Mouse (Mus musculus) stomach, embryonic 16.5 days (tissue): ENCODE results near the gene Pde4d. TPM values are rescaled to one million over a fixed set of nuclear protein-coding genes. Genes with fewer than 3 reads are reported as not detected.
"Not testable (repeated sequence)": the region's sequence is repeated elsewhere in the genome, so short reads cannot be mapped to it uniquely, and the experiment has no call there.

Experiments used
- ATAC-seq: fragments of 200-750 bp; cut with Nextera tagmentation; 2 replicates; pipeline ENCODE4 v1.8.0; 2017; ENCODE audit warnings: moderate number of reproducible peaks, moderate TSS enrichment; ENCODE audit not compliant: insufficient read depth, low FRiP score
- H3K27ac ChIP-seq: fragments of 300-500 bp; sonication (generic); 2 replicates; pipeline ENCODE4 v1.5.1; 2014; ENCODE audit warnings: low read length
- H3K27me3 ChIP-seq: fragments of 300-500 bp; sonication (generic); 2 replicates; pipeline ENCODE4 v1.6.1; 2014; ENCODE audit warnings: low read length, control low read depth, mixed read lengths; ENCODE audit not compliant: control insufficient read depth, insufficient read depth
- H3K36me3 ChIP-seq: fragments of 300-500 bp; sonication (generic); 2 replicates; pipeline ENCODE4 v1.6.1; 2014; ENCODE audit warnings: low read length; ENCODE audit not compliant: control insufficient read depth, insufficient read depth
- H3K4me1 ChIP-seq: fragments of 300-500 bp; sonication (generic); 2 replicates; pipeline ENCODE4 v1.6.1; 2014; ENCODE audit warnings: low read length, control low read depth, mixed read lengths; ENCODE audit not compliant: control insufficient read depth, insufficient read depth
- H3K4me2 ChIP-seq: fragments of 300-500 bp; sonication (generic); 2 replicates; pipeline ENCODE4 v1.6.1; 2014; ENCODE audit warnings: low read depth, low read length, mixed read lengths
- H3K4me3 ChIP-seq: fragments of 300-500 bp; sonication (generic); replicated peaks from 2 replicates; pipeline ENCODE4 v1.5.1; 2014; ENCODE audit warnings: mild to moderate bottlenecking, low read length
- H3K9ac ChIP-seq: fragments of 300-500 bp; sonication (generic); 2 replicates; pipeline ENCODE4 v1.6.1; 2014; ENCODE audit warnings: low read length
- H3K9me3 ChIP-seq: fragments of 300-500 bp; sonication (generic); replicated peaks from 2 replicates; pipeline ENCODE4 v1.6.1; 2016; ENCODE audit warnings: low read length, control low read depth; ENCODE audit not compliant: control insufficient read depth
- WGBS: fragments of 180-500 bp; shearing (Covaris S2); extraction: QIAGEN DNeasy Blood & Tissue Kit; methylation state at CpG from one replicate; pipeline ENCODE4 v1.1.7; 2014; 5-methylcytosine and 5-hydroxymethylcytosine counted together
- polyA plus RNA-seq: library from polyadenylated mRNA; unstranded; fragments of >200 nt; fragmentation: Nextera tagmentation; extraction: Ambion mirVana; gene quantifications from 2 replicates; pipeline ENCODE4 v1.2.1, GENCODE M21; 2015

Pde4d gene
- polyA plus RNA-seq, 1 experiment from 2014 or later, result 22.1 TPM

DNA sequence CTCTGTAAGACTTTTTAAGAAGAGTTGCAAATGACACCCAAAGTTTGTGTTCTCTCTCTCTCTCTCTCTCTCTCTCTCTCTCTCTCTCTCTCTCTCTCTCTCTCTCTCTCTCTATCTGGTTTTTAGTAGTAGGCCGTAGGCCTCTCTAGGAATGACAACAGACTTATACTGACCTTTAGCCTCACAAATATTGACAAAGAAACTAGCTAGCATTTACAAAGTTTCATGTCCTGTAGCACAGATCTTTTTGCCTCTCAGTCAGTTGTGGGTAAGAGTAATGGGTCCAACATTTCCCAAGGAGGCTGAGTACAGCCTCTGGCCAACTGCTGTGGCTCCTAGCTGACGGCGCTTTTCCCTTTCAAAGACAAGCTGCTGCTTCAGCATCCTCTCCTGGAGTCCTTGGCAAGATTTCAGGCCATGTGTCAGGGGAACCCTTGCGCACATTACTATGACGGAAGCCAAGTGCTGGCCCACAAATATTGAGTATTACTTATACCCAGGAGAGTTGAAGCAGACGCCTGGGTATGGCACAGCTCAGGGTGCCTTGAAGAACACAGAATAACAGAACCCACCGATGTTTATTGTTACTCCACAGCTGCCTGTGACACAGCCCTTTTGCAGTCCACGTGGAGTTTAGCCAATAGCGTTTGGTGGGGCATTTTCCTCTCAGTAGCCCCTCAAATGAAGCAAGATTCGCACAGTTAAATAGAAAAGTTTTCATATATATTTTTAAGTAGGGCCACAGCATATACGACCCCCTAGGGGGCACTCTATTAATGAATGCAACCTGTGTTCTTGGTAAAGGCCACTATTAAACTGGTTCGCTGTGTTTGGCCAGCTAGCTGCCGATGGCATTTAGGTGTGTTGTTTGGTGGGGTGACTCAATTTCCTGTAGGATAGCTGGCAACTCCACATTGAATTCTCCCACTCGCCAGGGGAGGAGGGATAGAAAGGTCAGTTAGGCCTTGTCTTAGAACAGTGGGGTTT lies 1450.0 kb downstream of the Pde4d start:
- H3K4me3 ChIP-seq, result no peak overlapping the region
- ATAC-seq, result no peak
- no peak overlapping the region for H3K27ac ChIP-seq
- no peak overlapping the region for H3K4me2 ChIP-seq
- no peaks in the 10 kb centered on the region for H3K9me3 ChIP-seq
- peaks cover 11% of the 10 kb centered on the region for H3K4me1 ChIP-seq
- no peaks in the 10 kb centered on the region for H3K27me3 ChIP-seq
- no peaks in the 10 kb centered on the region for H3K36me3 ChIP-seq
- 65% methylated on average over 14 of the region's 14 CpGs for WGBS
- no peak overlapping the region for H3K9ac ChIP-seq

DNA sequence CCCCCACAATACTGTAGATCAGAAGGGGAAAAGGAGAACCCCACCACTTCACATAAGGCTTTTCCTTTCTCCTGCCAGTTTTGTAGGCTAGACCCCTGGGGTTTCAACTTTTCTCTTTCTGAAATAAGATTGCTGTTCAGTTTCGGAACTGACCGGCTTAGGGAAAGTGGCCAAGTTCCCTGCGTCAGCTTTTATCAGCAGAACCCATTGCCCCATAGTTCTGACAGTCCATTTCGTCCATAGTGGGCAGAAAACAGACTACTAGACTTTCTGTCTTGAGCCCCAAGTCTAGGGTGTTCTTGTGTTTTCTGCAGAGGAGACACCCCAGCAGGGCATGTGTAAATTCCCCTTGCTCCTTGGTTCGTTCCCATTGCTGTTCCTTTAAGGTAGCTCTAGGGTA lies 1452.1 kb downstream of the Pde4d start:
- no peaks in the 10 kb centered on the region for H3K9me3 ChIP-seq
- no peak for ATAC-seq
- H3K9ac ChIP-seq, result no peak overlapping the region
- no peaks in the 10 kb centered on the region for H3K36me3 ChIP-seq
- WGBS, result 63% methylated on average over 5 of the region's 5 CpGs
- H3K27me3 ChIP-seq, result no peaks in the 10 kb centered on the region
- H3K4me2 ChIP-seq, result no peak overlapping the region
- peaks cover 11% of the 10 kb centered on the region for H3K4me1 ChIP-seq
- no peak overlapping the region for H3K4me3 ChIP-seq
- no peak overlapping the region for H3K27ac ChIP-seq

DNA sequence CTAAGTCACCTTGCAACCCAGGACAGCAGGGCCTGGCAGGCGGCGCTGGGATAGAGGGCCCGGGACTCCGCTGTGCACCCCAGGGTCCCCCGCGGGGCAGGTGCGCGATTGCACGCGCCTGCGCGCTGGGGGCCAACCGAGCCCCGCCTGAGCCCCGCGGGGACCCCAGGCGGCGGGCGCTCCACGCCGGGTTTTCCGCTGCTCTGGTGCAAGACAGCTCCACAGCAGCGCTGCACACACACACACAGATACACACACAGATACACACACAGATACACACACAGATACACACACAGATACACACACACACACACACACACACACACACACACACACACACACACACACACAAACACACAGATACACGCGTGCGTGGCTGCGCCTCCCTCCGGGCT lies 1452.7 kb downstream of the Pde4d start:
- Histone ChIP-seq H3K27ac (peak overlapping the region; percentile 55; the same call in 1 of the 2 replicates), H3K4me3 (peak overlapping the region; percentile 74), H3K4me1 (peaks cover 16% of the 10 kb centered on the region), H3K9ac (peak overlapping the region; percentile 81), H3K4me2 (peak overlapping the region; percentile 99)
- WGBS, result 2% methylated on average over 28 of the region's 28 CpGs
- ATAC-seq, result peak; percentile 50
- H3K27me3 ChIP-seq, H3K36me3 ChIP-seq, H3K9me3 ChIP-seq: not testable (repeated sequence)

DNA sequence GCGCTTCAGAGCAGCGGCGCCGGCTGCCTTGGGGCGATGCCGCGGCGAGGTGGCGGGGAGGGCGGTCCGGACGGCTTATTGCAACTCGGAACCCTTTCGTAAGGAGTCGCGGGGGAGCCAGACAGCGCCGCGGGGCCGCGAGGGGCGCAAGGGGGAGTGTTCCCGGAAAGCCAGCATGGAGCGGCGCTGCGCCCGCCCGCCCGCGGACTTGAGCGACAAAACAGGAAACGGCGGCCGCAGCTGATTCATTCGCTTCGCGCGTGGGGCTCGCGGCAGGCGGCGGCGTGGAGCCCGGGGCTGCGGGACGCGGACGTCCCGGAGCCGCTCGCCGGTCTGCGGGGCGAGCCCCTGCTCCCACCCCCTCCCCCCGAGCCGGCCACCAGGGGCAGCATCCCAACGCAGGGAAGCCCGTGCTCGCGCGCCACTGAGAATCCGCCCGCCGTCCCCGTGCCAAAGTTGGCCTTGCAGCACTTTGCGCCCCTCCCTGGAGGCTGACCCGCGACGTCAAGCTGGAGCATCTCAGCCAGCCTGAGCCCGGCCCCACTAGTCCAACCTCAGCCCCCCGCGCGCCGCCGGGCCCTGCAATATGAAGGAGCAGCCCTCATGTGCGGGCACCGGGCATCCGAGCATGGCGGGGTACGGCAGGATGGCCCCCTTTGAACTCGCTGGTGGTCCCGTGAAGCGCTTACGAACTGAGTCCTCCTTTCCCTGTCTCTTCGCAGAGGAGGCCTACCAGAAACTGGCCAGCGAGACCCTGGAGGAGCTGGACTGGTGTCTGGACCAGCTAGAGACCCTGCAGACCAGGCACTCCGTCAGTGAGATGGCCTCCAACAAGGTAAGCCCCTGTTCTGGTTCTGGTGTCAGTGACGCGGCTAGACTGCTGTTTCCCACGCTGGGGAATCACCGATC lies 1453.4 kb downstream of the Pde4d start:
- peak; percentile 77 for ATAC-seq
- Histone ChIP-seq H3K4me1 (peaks cover 16% of the 10 kb centered on the region), H3K4me2 (peak overlapping the region; percentile 99), H3K36me3 (no peaks in the 10 kb centered on the region), H3K9ac (peak overlapping the region; percentile 81), H3K9me3 (no peaks in the 10 kb centered on the region), H3K27me3 (no peaks in the 10 kb centered on the region), H3K27ac (peak overlapping the region; percentile 55; the same call in 1 of the 2 replicates), H3K4me3 (peak overlapping the region; percentile 74)
- WGBS, result 2% methylated on average over 88 of the region's 91 CpGs

DNA sequence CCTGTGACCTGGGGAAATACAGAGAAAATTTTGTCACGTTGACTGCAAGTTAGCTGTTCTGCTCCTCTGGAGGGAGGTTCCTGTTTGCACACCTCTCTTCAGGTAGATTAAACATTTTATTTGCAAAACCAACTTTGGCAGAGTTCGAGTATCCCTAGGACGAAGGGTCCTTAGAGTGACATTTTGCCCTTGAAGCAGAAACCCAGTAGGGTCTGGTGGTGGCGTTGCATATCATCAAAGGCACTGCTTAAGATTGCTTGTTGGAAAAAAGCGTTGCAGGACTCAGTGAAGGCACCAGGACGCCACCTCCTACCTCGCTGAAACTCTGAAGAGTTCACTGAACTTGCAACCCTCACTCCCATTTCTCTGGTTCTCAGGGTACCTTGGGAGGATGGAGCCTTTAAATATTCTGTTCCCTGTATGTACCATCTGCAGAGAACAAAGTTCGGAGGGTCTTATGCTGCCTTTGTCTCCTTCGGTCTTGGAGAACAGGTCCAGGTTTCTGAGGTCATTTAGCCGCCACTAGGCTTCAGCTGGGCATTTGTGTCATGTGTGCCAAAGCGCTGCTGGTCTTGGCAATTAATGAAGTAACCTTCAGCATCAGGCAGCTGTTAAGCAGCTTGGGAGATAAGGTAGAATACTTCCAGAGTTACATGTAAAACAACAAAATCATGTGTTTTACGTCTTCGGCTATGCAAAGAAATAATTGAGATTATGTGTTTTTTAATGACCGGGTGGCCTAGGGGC lies 1454.2 kb downstream of the Pde4d start:
- Histone ChIP-seq H3K9me3 (no peaks in the 10 kb centered on the region), H3K4me2 (peak overlapping the region; percentile 99), H3K4me3 (peak overlapping the region; percentile 74), H3K4me1 (peaks cover 16% of the 10 kb centered on the region), H3K36me3 (no peaks in the 10 kb centered on the region), H3K9ac (peak overlapping the region; percentile 81), H3K27ac (no peak overlapping the region), H3K27me3 (no peaks in the 10 kb centered on the region)
- 43% methylated on average over 14 of the region's 14 CpGs for WGBS
- no peak for ATAC-seq

DNA sequence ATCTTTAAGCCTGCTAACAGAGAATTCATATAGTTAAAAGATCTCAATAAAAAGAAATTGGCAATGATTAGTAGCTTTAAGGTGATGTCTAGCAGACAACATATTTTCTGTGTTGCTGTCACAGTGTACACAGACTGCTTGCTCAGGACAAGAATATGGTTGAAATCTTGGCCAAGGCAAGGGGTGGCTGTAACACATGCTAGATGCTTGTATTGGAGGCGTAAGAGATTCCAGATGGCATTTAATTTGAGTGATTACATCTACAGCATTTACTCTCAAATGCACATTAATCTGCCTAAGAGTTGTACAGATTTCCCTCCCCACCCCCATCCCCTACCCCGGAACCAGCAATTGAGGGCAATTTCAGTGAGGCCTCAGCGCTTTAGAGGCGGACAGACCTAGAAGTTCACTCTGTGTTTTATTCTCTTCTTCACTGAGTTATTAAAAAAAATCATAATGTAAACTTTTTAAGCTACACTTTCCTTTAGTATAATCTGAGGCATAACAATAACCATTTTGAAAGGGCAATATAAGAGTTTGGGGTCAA lies 1456.7 kb downstream of the Pde4d start:
- H3K36me3 ChIP-seq, result no peaks in the 10 kb centered on the region
- H3K9me3 ChIP-seq, result no peaks in the 10 kb centered on the region
- 73% methylated on average over 4 of the region's 4 CpGs for WGBS
- no peak overlapping the region for H3K4me3 ChIP-seq
- no peaks in the 10 kb centered on the region for H3K27me3 ChIP-seq
- H3K27ac ChIP-seq, result no peak overlapping the region
- no peak overlapping the region for H3K9ac ChIP-seq
- H3K4me1 ChIP-seq, result peaks cover 16% of the 10 kb centered on the region
- no peak overlapping the region for H3K4me2 ChIP-seq
- no peak for ATAC-seq

DNA sequence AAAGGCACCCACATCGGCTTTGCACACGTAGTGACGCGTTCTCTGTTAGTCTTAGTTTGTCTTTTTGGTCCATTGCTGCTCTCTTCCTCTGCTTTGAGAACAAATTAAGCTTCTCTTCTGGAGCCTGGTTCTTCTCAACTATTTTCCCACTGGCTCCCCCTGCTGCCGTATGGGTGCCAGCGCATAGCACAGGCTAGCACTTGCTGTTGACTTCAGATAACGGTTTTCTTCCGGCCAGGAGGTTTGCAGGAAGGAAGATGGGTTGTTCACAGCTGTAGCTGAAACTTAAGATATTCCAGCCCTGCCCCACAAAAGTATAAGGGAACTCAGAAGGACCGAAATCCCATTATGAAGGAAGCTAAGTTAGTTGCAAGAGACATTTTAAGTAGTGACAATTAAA lies 1457.9 kb downstream of the Pde4d start:
- Histone ChIP-seq H3K4me2 (no peak overlapping the region), H3K4me1 (peaks cover 16% of the 10 kb centered on the region), H3K9ac (no peak overlapping the region), H3K27ac (no peak overlapping the region), H3K27me3 (no peaks in the 10 kb centered on the region), H3K4me3 (no peak overlapping the region), H3K36me3 (no peaks in the 10 kb centered on the region), H3K9me3 (no peaks in the 10 kb centered on the region)
- 30% methylated on average over 9 of the region's 9 CpGs for WGBS
- ATAC-seq, result no peak

DNA sequence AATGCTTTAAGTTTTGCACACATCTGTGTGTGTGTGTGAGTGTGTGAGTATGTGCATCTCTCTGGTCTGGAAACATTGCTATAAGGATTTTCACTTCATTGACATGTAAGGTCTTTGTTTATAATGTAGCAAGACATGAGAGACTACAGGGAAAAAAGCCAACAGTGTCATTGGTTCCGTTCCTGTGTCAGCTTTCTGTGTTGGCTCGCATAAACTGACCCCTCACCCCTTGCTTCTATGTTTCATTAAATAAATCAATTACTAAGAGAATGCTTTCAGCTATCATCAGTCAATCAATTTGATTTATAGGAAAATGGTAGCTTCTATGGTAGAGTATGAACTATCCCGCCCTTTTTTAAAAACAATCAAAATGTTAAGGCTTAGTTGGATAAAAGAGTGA lies 1458.6 kb downstream of the Pde4d start:
- Histone ChIP-seq H3K9ac (no peak overlapping the region), H3K4me2 (no peak overlapping the region), H3K4me1 (peaks cover 15% of the 10 kb centered on the region), H3K9me3 (no peaks in the 10 kb centered on the region), H3K27ac (no peak overlapping the region), H3K27me3 (no peaks in the 10 kb centered on the region), H3K4me3 (no peak overlapping the region), H3K36me3 (no peaks in the 10 kb centered on the region)
- WGBS, result 56% methylated on average over 3 of the region's 3 CpGs
- no peak for ATAC-seq
